Mouse (Mus musculus) intestine, embryonic 14.5 days (tissue): Measurements from ENCODE around the gene Nsun4. TPM values are rescaled to one million over a fixed set of nuclear protein-coding genes. Genes with fewer than 3 reads are reported as not detected.

ENCODE experiments used
- ATAC-seq: fragments of 200-750 bp; cut with Nextera tagmentation; replicated peaks from 2 replicates; pipeline ENCODE4 v1.8.0; 2017; ENCODE audit warnings: low read depth, moderate number of reproducible peaks, moderate TSS enrichment, moderate library complexity; ENCODE audit not compliant: low FRiP score, low TSS enrichment
- DNase-seq: peaks from one replicate; pipeline ENCODE4 v3.0.0-alpha.2; 2018; ENCODE audit warnings: low spot score
- H3K27ac ChIP-seq: fragments of 300-500 bp; sonication (generic); 2 replicates; pipeline ENCODE4 v1.5.1; 2014; ENCODE audit warnings: low read depth, mild to moderate bottlenecking, control low read depth
- H3K27me3 ChIP-seq: fragments of 300-500 bp; sonication (generic); replicated peaks from 2 replicates; pipeline ENCODE4 v1.6.1; 2014; ENCODE audit warnings: low read length, control low read depth; ENCODE audit not compliant: control insufficient read depth, insufficient read depth
- H3K36me3 ChIP-seq: fragments of 300-500 bp; sonication (generic); 2 replicates; pipeline ENCODE4 v1.6.1; 2014; ENCODE audit warnings: low read length, control low read depth; ENCODE audit not compliant: control insufficient read depth, insufficient read depth
- H3K4me1 ChIP-seq: fragments of 300-500 bp; sonication (generic); replicated peaks from 2 replicates; pipeline ENCODE4 v1.6.1; 2014; ENCODE audit warnings: low read length, control low read depth, mixed read lengths; ENCODE audit not compliant: control insufficient read depth, insufficient read depth
- H3K4me2 ChIP-seq: fragments of 300-500 bp; sonication (generic); 2 replicates; pipeline ENCODE4 v1.6.1; 2014; ENCODE audit warnings: low read length
- H3K4me3 ChIP-seq: fragments of 300-500 bp; sonication (generic); 2 replicates; pipeline ENCODE4 v1.5.1; 2014; ENCODE audit warnings: low read depth, low read length, control low read depth, mixed read lengths
- H3K9ac ChIP-seq: fragments of 300-500 bp; sonication (generic); 2 replicates; pipeline ENCODE4 v1.6.1; 2014; ENCODE audit warnings: mild to moderate bottlenecking, low read length
- H3K9me3 ChIP-seq: fragments of 300-500 bp; sonication (generic); 2 replicates; pipeline ENCODE4 v1.6.1; 2016; ENCODE audit warnings: low read length, control low read depth; ENCODE audit not compliant: control insufficient read depth
- WGBS: fragments of 180-500 bp; shearing (Covaris S2); extraction: QIAGEN DNeasy Blood & Tissue Kit; methylation state at CpG from one replicate; pipeline ENCODE4 v1.1.7; 2014; 5-methylcytosine and 5-hydroxymethylcytosine counted together
- polyA plus RNA-seq: library from polyadenylated mRNA; unstranded; fragments of >200 nt; fragmentation: Nextera tagmentation; extraction: Ambion mirVana; gene quantifications from 2 replicates; pipeline ENCODE4 v1.2.1, GENCODE M21; 2014

Nsun4 gene
- polyA plus RNA-seq, 1 experiment from 2014 or later, result 21.6 TPM

DNA sequence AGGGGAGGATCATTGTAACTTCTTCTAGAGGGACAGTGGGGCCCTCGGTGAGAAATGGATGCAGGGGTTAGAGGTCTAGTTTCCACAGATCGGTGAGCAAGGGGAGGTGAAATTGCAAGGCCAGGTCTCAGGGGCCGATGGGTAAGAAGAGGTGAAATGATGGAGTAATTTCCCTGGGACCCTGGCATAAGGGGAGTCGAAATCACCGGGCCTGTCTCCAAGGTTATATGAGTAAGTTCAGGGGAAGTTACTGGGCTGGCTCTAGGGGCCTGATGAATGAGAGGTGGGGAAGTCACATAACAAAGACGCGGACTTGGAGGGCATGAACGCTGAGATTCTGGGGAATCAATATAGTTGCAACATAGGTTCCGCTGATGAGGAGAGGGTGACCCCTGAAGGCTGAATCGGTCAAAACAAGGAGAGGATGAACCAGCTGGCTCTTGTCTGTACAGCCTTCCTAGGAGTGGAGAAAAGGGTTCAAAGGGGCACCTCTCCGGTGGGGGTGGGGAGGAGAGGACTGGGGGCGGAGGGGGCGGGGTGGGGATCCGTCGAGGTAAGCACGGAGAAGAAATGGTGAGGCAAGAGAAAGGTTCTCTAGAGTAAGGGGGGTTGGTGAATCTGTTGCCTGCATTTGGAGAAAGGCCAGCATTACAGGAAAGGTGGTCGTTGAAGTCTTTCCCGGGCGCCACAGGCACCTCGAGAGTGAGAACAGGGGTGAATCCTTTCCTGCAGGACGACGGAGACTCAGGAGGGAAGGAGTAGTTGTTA, 966 bp downstream of the Nsun4 start:
- Histone ChIP-seq H3K36me3 (peaks cover 9% of the 10 kb centered on the region), H3K9ac (peak overlapping the region; percentile 63), H3K4me2 (peak overlapping the region; percentile 96), H3K4me1 (peaks cover 7% of the 10 kb centered on the region), H3K9me3 (no peaks in the 10 kb centered on the region), H3K27me3 (no peaks in the 10 kb centered on the region), H3K27ac (peak overlapping the region; percentile 93), H3K4me3 (peak overlapping the region; percentile 66)
- ATAC-seq (peak; percentile 38), DNase-seq (peak; percentile 71)
- WGBS, result 7% methylated on average over 22 of the region's 22 CpGs

DNA sequence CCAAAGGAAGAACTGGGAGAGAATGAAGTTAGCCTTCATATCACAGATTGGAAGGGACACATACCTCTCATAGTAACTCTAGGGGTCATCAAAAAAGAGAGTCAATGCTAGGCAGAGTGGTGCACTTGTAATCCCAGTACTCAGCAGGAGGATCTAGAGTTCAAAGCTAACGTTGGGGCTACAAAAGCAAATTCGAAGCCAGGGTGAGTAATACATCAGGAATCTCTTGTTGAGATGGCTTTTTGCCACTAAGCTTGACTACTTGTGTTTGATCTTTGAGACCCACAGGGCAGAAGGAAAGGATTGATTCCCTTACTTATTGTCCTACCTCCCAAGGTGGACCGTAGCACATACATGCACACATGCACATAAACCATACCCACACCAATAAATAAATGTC, 4.5 kb downstream of the Nsun4 start:
- no peak for ATAC-seq
- 85% methylated on average over 3 of the region's 3 CpGs for WGBS
- Histone ChIP-seq H3K27me3 (no peaks in the 10 kb centered on the region), H3K4me1 (peaks cover 7% of the 10 kb centered on the region), H3K4me2 (no peak overlapping the region), H3K9ac (no peak overlapping the region), H3K4me3 (no peak overlapping the region), H3K27ac (no peak overlapping the region), H3K36me3 (peaks cover 17% of the 10 kb centered on the region), H3K9me3 (no peaks in the 10 kb centered on the region)
- DNase-seq, result no peak

- WGBS, result 78% methylated on average over 7 of the region's 7 CpGs
Measured at GRCm38 (mm10) chr4:116048130-116048920, 5.4 kb downstream of the Nsun4 start.

DNA sequence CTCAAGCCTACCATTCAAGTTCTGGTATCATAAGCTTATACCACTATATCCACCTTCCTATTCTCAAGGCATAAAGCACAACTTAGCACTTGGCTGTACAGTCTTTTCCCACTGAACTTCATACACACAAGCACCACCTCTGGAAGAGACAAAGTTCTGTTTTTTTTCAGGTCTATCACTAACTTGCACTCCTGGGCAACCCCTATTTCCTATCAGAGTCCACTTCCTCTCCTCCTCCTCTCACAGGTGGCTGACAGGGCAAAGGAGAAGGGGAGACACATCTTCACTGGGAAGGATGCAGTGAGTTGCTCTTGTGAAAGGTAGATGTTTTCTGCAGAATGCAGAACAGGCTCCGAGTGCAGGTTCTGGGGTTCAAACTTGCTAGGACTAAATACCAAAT, 6.0 kb downstream of the Nsun4 start:
- H3K9ac ChIP-seq, result no peak overlapping the region
- peaks cover 22% of the 10 kb centered on the region for H3K36me3 ChIP-seq
- H3K9me3 ChIP-seq, result no peaks in the 10 kb centered on the region
- H3K4me1 ChIP-seq, result peaks cover 6% of the 10 kb centered on the region
- no peaks in the 10 kb centered on the region for H3K27me3 ChIP-seq
- no peak for ATAC-seq
- no peak overlapping the region for H3K27ac ChIP-seq
- no peak for DNase-seq
- no peak overlapping the region for H3K4me2 ChIP-seq
- H3K4me3 ChIP-seq, result no peak overlapping the region
- 91% methylated on average over 1 of the region's 1 CpGs for WGBS

More at GRCm38 (mm10) chr4:116048130-116048920, 5.4 kb downstream of the Nsun4 start:
- H3K27me3 ChIP-seq, result no peaks in the 10 kb centered on the region
- DNase-seq, result no peak
- H3K4me2 ChIP-seq, result no peak overlapping the region
- no peak overlapping the region for H3K4me3 ChIP-seq
- peaks cover 20% of the 10 kb centered on the region for H3K36me3 ChIP-seq
- H3K4me1 ChIP-seq, result peaks cover 7% of the 10 kb centered on the region
- no peak overlapping the region for H3K27ac ChIP-seq
- no peaks in the 10 kb centered on the region for H3K9me3 ChIP-seq
- ATAC-seq, result no peak
- H3K9ac ChIP-seq, result no peak overlapping the region

- Histone ChIP-seq H3K9me3 (no peaks in the 10 kb centered on the region), H3K4me3 (no peak overlapping the region), H3K4me2 (no peak overlapping the region), H3K27ac (no peak overlapping the region), H3K9ac (no peak overlapping the region), H3K36me3 (peaks cover 28% of the 10 kb centered on the region), H3K4me1 (no peaks in the 10 kb centered on the region), H3K27me3 (no peaks in the 10 kb centered on the region)
- ATAC-seq, result no peak
- DNase-seq, result no peak
- WGBS, result 92% methylated on average over 2 of the region's 2 CpGs
Measured at GRCm38 (mm10) chr4:116046604-116047003, 7.1 kb downstream of the Nsun4 start.

DNA sequence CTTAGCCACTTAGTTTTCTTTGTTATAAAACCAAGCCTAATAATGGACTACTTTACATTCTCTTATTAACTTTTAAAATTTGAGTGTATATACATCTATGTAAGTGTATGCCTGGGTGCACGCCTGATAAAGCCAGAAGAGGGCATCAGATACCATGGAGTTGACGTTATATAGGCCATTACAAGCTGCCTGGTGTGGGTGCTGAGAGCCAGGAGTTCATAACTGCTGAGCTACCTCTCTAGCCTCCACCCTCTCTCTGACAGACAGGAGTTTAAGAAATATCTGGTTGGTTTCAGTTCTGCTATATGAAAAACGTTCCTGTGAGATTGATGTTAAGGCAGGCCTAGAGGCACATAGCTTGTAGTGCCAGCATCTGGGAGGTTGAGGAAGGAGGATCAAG, 11.5 kb downstream of the Nsun4 start:
- Histone ChIP-seq H3K36me3 (peaks cover 43% of the 10 kb centered on the region), H3K27me3 (no peaks in the 10 kb centered on the region), H3K9ac (no peak overlapping the region), H3K4me1 (no peaks in the 10 kb centered on the region), H3K27ac (no peak overlapping the region), H3K4me2 (no peak overlapping the region), H3K4me3 (no peak overlapping the region), H3K9me3 (no peaks in the 10 kb centered on the region)
- ATAC-seq (no peak), DNase-seq (no peak)
- WGBS, result 73% methylated on average over 3 of the region's 3 CpGs

GRCm38 (mm10) chr4:116040466-116040865, 13.2 kb downstream of the Nsun4 start:
- Histone ChIP-seq H3K27me3 (no peaks in the 10 kb centered on the region), H3K36me3 (peaks cover 43% of the 10 kb centered on the region), H3K9me3 (no peaks in the 10 kb centered on the region), H3K4me3 (no peak overlapping the region), H3K4me1 (no peaks in the 10 kb centered on the region), H3K9ac (no peak overlapping the region), H3K27ac (no peak overlapping the region), H3K4me2 (no peak overlapping the region)
- 98% methylated on average over 2 of the region's 2 CpGs for WGBS
- DNase-seq, result no peak
- no peak for ATAC-seq

- Histone ChIP-seq H3K27me3 (no peaks in the 10 kb centered on the region), H3K4me3 (no peak overlapping the region), H3K27ac (no peak overlapping the region), H3K36me3 (peaks cover 44% of the 10 kb centered on the region), H3K4me1 (no peaks in the 10 kb centered on the region), H3K9ac (no peak overlapping the region), H3K4me2 (no peak overlapping the region), H3K9me3 (no peaks in the 10 kb centered on the region)
- ATAC-seq (no peak), DNase-seq (no peak)
- WGBS, result 92% methylated on average over 5 of the region's 5 CpGs
Measured at GRCm38 (mm10) chr4:116033374-116033773, 20.3 kb downstream of the Nsun4 start.
